Mouse (Mus musculus) activated CD4-positive, CD25-positive, alpha-beta regulatory T cell, adult 4 months (primary cell): ENCODE measurements around the gene Cd300lf. TPM values are rescaled to one million over a fixed set of nuclear protein-coding genes. Genes with fewer than 3 reads are reported as not detected.

ENCODE experiments used
- ATAC-seq: one replicate; pipeline ENCODE4 v1.8.0; 2017
- polyA plus RNA-seq, 2 experiments: library from polyadenylated mRNA; unstranded; fragments of 100-300 nt; shearing (Covaris generic); gene quantifications; one replicate each; pipeline ENCODE4 v1.2.1; 2017

Gene Cd300lf
- 1 to 10 TPM in 1 of 2 experiments, under 1 TPM in 1; 0.37 to 1.5 TPM for polyA plus RNA-seq

DNA sequence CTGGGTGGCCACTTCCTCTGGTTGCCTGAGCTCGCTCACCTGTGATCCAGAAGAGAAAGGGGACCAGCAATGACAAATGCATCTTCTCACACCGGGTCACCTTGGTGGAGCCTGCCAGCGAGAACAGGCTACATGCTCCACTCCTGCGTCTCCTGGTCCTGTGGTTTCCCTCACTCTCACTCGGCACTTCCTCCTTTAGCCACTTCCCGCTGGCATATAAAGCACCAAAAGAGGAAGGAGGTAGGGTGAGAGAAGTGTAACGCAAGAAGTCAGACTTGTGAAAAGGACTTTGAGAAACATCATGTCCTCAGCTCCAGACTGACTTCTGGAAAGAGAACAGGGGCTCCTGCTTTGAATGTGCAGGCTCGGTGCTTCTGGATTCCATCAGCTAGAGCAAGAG is at the start of gene Cd300lf:
Gene Cd300lf (minus strand): TSS at position 193 of the 400 bp plus-strand sequence.
- ATAC-seq, result no peak

DNA sequence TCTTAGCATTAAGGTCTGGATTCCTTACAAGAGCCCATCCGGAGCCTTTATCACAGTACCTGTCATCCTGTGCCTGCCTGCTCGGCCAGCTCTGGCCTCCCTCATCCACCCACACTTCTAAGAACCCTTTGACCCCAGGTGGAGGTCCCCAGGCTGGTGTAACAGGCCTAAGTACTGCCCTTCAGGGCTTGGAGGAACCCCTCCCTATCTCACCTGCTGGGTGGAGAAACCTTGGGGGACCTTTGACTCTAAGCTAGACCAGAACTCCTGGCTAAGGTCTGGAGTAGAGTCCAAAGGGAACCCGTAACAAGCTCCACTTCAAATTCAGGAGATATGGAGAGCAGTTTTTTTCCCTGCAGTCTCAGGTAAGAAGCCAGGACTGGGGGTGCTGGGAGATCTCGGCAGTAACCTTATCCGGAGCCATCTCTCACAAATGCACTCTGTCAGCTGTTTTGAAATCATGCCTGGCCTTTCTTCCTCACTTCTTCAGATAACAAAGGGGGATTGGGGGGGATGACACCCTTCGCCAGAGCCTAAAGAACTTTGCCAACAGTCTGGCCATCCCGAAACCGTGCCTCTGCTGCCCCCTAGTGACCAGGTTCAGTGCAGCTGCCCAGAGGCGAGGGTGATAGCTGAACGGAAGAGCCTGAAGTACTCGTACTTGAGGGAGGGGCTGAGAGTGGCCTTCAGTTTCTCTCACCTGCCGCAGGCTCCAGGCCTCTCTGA is 48.3 kb upstream of the Cd300lf start:
- ATAC-seq, result peak; percentile 38

DNA sequence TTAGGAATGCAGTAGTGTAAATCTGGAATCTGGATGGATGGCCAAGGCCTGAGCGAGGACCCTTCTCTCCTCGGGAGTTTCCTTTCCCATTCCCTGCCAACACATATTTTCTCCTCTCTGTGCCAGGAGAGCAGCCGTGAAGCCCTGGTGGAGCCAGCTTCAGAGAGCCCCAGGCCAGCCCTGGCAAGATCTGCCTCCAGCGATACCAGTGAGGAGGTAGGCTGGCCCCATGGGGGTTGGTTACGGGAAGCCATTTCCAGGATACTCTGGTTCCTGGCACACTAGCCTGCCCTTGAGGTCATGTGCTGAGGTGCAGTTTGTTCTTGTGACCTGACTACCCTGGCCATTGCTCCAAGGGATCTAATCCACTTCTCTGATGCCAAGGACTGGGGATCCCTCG is 46.1 kb upstream of the Cd300lf start:
- ATAC-seq, result no peak

DNA sequence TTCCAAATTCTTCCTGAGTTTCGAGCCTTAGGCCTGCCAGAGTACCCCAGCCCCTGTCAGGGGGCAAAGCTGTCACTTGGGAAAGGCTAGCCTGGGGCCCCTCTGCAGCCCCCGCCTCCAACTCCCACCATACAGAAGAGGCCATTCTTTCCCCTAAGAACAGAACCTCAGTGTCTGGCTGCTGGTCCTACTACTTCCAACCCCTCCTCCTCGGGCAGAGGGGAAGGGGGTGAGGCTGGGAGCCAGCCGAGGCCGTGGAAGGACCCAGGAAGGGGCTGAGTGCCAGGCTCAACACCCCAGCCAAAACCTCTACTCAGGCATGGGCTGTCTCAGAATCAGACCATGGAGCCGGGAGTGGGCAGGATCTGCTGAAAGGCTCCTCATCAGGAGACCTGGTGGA is 45.4 kb upstream of the Cd300lf start:
- no peak for ATAC-seq

DNA sequence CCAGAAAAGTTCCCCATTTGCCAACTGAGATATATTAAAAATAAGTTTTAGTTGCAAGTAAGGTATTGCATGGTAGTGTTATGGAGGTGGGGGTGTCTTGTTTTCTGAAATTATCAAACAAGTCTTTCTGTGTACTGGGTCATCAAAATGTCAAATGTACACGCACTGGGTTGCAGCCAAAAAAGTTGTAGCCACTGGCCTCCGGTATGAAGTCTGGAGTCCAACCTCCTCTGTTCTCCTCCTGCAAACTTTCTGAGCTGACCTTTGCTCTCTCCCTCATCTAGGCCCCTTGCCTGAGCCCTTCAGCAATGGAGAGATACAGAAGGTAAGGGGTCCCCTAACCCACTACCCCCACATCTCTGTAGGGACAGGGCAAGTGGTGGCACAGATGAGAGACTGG is 45.0 kb upstream of the Cd300lf start:
- ATAC-seq, result no peak

DNA sequence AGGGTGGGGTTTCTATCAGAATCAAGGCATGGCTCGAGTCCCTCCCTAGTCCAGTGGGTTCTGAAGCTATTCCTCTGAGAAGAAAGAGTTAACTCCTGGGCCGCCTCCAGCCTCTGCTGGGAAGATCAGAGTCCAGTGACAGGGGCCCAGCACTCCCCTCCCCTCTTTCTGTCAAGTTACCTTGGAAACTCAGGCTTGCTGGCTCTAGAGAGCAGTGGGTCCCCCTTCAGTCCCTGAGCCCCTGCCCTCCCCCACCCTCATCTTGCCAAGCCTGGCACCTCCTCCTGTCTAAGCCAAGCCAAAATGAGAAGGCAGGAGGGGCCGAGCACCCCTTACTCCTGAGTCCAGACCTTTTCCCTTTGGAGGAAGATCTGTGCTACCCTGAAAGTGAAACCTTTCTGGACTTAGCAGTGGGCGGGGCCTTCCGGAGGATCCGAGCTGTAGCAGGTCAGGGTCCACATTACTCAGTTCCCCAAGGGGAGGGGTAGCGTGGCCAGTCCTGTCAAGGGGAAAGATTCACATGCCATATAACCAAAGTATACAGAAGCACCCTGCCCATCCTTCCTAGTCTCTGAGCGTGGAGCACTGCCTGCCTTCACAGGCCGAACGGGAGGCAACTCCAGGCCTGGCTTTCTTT is 43.9 kb upstream of the Cd300lf start:
- no peak for ATAC-seq

DNA sequence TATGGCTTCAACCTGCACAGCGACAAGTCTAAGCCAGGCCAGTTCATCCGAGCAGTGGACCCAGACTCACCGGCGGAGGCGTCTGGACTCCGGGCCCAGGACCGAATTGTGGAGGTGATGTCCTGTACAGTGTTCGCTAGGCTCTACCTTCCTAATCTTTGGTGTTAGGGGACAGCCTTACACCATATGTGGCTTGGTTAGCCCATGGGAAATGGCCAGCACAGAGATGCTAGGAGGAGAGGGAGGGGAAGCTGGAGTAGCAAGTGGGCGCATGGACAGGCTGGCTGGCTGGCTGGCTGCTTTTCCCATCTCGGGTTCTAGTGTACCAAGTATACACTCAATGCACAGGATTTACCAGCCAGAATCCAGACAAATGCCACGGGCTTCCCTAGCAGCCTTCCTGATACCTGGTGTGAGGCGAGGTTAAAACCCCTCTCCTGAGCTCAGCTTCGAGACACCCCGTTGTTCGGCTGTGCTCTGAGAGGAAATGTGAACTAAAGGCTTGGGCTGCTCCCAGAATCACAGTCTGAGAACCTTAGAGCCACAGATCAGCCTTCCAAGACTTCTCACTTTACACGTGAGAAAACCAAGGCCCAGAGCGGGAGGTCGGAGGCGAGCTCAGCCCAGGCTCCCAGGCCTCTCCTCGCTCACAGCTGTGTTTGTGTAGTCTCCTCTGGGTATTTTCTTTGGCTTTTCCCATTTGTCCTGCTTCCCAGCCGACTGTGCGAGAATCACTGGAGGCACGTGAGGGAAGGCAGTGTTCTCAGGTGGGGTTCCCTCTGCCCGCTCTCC is 42.8 kb upstream of the Cd300lf start:
- no peak for ATAC-seq

DNA sequence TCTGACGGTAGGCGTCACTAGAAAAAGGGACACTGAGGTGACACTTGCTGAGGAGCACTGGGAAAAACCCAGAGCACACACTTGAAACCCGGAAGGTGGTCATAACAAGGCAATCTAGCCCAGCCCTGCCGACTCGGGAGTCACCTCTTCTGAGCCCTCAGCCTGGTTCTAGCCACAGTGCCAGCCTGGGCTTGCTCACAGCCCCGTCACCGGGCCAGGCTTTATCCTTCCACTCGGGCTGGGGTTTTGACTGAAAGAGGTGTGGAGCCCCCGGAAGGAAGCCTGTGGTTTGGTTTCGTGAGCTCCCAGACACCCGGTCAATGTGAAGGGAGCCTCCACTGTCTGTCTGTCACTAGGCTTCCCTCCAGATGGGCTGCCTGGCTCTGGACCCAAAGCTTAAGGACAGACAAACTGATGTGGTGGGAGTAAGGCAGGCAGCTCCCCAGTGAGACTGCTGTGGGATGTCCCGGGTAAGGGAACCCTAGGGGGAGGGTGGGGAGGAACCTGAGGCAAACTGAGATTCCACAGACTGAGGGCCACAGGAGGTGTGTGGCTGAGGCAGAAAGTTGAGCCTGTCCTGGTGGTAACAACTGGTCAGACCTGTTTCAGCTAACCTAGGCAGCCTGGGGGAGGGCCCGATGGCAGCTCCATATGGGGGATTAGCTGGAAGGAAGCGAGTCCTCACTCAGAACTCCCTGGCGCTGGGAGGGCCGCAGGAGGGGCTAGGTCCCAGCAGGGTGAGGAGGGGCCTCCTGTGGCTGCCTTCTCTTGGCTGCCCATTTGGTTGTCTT is 40.0 kb upstream of the Cd300lf start:
- ATAC-seq, result peak; percentile 78

DNA sequence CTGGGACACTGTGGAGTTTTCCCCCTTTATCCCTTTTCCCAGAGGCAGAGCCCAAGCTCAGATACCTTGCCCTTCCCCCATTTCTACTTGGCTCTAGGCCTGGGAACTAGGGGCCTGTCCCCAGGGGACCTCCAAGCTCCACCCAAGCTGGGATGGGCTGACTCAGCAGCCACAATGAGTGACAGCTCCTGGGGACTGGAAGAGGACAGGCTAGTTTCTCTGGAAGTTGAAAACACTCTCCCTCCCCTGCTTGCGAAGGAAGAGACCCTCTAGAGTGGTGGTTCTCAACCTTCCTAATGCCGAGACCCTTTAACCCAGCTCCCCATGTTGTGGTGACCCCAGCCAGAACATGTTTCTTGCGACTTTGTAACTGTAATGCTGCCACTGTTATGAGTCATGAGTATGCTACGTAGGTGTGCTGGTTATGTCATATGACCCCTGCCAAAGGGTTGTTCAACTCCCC is 39.1 kb upstream of the Cd300lf start:
- ATAC-seq, result peak; percentile 40

DNA sequence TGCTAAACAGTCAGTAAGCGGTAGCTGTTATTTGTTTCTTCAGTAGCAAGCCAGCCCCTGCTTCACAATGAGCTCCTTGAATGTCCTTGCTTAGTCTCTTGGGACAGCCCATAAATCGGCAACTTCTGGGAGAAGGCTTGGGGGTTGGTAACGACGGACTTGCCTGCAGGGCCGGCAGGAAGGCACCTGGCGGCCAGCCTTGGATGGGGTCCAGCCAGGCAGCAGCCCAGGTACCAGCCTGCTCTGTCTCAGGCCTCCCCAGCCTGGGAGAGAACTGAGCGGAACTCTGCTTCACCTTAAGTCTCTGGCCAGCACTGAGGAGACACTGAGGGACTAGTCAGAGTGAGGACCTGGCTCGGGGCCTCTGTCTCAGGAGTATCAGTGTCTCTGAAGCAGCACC is 37.3 kb upstream of the Cd300lf start:
- ATAC-seq, result no peak

DNA sequence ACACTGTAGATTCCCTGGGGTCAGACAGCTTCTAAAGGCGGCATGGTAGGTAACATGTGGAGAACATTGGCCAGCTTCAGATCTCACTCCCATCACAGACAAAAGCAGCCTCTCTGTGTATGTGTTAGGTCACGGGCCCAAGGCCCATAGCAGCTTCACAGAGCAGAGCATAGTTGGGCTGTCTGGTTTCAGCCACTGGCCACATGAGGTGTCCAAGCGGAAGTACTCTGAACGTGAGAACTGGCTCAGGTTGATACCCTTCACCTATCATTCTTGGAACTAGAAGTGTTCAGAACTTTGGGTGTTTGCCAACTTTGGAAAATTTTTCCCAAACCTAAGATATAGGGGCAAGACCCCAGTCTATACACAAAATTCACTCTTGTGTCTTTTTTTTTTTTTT is 35.6 kb upstream of the Cd300lf start:
- no peak for ATAC-seq

DNA sequence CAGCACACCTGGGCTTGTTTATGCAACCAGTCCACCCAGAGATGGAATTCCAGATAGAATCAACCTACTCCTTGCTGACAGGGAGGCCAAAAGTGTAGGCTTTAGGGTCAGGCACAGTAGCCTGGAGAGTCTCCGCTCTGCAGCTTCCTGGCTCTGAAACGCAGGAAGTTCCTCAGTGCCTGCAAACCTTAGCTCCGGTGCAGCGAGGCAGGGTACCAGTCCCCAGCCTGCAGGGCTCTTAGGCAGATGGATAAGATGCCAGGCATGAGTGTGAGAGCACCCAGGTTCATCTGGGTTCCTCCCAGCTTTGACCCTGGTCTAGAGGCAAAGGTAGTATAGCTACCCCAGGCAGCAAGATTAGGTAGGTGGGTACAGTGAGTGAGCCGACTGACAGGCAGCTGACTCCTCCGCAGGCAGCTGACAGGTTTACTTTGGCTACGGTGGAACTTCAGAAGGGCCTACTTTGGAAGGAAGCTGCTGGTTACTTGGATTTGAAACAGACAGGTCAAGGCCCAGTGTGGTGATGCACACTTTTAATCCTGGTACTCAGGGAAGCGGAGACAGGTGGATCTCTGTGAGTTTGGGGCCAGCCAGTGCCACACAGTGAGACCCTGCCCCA is 33.9 kb upstream of the Cd300lf start:
- no peak for ATAC-seq

DNA sequence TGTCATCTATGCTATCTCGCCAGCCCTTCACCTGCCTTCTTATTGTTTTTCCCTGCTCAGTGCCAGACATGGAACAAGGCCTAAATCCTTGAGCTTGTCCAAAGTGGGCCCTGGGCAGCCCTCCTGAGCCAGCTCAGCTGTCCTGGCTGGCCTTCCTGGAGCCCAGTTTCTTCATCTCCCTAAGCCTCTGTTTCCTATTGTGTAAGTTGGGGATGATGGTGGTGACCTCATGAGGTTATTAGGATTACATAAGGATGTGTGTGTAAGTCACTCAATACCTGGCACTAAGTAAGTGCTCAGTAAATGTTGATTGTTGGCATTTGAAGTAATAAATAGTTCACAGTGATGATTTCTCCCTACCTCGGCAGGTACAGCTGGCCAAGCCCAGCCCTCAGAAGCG is 33.0 kb upstream of the Cd300lf start:
- ATAC-seq, result no peak

DNA sequence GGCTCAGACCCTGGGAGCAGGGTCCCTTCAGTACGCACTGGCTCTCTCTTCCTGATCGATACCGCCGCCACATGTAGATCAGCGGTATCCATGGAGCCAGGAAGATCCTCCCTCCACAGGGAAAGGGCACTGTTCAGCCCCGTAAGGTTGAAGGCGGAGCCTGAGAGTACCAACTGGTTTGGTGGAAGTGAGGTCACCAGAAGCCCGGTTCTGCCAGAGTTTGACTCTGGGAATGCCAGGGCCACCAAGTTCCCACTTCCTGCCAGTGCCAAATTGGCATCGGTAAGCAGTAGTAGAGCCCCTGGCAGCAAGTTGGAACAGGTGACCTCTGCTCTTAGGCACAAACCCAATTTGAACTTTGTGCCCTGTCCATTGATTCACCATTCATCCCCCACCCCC is 31.2 kb upstream of the Cd300lf start:
- ATAC-seq, result no peak

DNA sequence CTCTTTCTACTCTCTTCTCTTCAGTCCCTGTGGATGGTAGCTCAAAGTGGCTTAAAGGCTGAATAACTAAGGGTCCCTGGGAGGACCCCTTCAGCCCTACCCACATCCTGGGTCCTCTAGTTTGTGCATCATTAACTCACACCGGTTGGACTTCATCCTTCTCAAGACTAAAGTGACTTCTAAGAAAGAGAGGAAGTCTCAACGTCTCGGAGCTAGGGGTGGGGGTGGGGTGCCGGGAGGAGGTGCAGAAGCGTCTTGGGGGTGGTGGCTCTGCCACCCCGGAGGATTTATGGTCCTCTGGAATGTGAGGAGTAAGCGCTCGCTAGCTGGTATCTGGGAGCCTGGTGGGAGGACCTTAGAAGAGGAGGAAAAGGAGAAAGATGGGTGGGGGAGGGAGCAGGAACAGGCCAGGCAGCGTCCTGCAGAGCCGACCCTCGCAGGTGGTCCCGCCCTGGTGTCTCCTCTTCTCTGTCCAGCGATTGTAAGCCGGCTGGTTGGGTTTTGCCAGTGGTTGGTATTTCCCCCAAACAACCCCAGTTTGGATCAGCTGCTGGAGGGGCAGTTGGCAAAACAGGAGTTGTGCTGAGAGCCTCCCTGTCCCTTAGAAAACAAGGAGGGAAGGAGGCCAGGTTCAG is 30.7 kb upstream of the Cd300lf start:
- ATAC-seq, result no peak

DNA sequence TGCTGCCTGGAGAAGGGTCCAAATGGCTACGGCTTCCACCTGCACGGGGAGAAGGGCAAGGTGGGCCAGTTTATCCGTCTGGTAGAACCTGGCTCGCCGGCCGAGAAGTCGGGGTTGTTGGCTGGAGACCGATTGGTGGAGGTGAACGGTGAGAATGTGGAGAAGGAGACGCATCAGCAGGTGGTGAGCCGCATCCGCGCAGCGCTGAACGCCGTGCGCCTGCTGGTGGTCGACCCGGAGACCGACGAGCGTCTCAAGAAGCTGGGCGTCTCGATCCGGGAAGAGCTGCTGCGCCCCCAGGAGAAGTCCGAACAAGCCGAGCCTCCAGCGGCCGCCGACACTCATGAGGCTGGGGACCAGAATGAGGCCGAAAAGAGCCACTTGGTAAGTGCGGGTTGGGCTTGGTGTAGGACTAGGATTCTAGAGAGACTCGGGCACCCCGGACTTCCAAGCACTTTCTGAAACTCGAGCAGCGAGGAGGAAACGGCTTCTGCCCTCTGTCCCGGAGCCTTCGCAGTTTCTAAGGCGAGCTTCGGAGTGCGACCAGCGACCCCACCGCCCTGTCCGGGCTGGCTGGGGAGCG is 29.9 kb upstream of the Cd300lf start:
- no peak for ATAC-seq

DNA sequence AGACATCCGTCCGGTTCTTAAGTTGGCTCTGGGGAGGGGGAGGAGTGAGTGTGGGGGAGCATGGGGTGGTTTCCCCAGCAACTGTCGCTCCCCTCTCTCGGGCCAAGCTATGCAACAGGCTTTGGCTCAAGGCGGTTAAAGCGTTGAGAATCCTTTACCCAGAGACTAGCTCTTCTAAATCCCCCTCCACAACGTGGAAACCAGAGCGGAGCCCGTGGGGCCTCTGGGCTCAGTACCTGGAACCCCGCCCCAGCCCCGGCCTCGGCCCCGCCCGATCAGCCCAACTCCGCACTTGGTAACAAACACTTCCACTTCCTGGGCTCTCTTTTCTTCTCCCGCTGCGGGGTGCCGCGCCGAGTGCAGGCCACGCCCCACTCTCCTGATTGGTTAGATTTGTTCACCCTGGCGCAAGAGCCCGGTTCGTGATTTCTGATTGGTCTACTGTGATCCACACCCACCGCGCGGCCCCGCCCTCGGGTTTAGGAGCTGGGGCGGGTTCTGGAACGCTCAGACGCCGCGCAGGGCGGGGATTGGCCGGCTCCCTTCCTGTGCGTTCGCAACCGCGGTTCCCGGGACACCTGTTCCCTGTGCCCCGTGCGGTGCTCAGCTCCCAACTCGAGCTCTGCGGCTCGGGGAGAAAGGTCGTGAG is 29.2 kb upstream of the Cd300lf start, which contains the start of gene Slc9a3r1:
Gene Slc9a3r1 (plus strand): TSS at position 510 of the 649 bp plus-strand sequence.
- ATAC-seq, result peak; percentile 89

DNA sequence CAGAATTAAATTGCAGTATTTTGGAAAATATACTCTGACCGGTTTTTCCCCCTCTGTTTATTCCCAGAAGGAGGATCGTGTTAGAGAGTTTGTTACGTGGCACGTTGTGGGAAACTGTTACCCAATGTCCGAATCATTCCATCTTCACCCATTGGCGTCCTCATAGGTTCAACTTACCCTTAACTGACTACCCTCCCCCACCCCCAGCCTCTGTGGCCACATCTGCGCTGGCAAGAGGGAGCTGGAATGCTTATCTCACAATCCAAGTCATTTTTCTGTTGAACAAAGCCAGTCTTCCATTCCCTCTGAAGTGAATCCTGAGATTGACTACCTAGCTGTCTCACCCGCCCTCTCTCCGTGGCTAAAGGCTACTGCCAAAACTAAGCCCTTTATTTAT is 28.4 kb upstream of the Cd300lf start:
- ATAC-seq, result no peak

DNA sequence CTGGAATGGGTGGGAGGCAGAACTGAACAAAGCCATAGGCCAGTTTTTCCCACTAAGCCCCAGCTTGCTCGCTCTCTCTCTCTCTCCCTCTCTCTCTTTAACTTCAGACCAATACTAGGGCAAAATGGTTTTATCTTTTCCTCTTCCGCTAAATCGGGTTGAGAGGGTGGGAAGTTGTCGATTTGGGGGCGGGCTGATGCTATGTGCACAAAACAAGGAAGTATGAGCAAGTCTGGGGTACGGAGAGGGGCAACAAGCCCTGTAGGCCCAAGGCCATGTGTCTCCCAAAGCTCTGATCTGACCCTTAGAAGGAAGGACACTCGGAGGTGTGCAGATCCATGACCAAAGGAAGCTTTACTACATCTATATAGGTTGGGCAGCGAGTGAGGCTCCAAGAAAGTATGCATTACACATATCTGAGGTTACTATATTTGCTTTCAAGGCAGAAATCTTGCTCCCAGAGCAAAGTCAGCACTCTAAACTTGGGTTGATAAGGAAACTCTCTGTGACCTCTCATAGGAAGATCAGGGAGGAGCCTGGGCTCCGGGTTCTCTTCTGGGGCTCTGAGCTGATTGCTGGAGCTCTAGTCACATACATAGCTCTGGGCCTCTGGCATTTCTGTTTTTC is 27.9 kb upstream of the Cd300lf start:
- no peak for ATAC-seq

DNA sequence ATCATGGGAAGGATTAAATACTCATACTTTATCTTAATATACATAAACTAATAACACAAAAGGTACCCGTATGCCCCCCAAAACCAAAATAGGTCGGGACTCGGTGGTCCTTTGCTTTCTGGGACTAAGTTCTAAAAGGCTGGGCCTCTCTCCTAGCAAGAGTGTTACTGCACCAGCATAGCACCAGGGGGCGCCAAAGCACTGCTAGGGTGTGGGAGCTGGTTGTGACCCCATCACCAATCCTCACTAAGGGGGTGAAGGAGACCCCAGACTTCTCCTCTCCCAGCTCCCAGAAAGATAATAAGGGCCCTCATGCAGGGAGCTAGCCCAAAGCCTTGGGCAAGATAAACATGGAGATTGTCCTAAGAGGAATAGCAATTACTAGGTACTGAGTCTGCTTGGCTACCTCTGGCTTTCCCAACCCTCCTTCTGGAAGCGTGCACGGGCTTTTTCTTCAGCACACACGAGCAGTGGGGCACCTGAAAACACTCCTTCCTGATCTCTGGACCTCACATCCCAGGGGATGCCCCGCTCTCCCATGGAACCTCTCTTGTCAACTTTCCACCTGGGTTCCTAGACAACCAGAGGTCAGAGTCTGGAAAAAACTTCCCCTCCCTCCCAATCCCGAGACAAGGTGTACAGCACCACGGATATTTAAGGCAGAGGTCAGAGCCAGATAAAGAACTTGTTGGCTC is 27.2 kb upstream of the Cd300lf start:
- ATAC-seq, result no peak
